Comparison of ENCODE assay signal across 11 mouse cellular contexts in genomic region chr7:16207076-16207475, GRCm38 (mm10). TPM values are rescaled to one million over a fixed set of nuclear protein-coding genes. Genes with fewer than 3 reads are reported as not detected.
A peak's percentile ranks its signal among the peaks of the same experiment; 100 is the strongest.
DNase-seq lines count a peak whose midpoint lies in the region; ATAC-seq and TF ChIP-seq lines count a peak whose summit lies in the region.
"Had no signal": no experiment of that assay in that cellular context is flagged by ENCODE, and none has a peak within 500 bp of the region (broad histone marks: within the 10 kb centered on the region; RNA-seq: fewer than 3 reads in every experiment).

No protein-coding gene starts in this region.

- peaks cover 6% of the 10 kb centered on the region; the same call in 1 of the 2 replicates for H3K4me1 ChIP-seq in cerebellum, adult 2 months (ENCODE audit: control insufficient read depth, insufficient read depth, low read length)
- no peaks in the 10 kb centered on the region for H3K4me1 ChIP-seq in liver, embryonic 15.5 days (replicated peaks)
- H3K4me1 ChIP-seq: hindbrain, embryonic 13.5 days; limb, embryonic 12.5 days had no signal

- WGBS in cerebellum, adult 2 months, result 57% methylated on average over 7 of the region's 7 CpGs
- 68% methylated on average over 7 of the region's 7 CpGs for WGBS in liver, embryonic 15.5 days (ENCODE audit: insufficient replicate concordance)

- H3K4me2 ChIP-seq in liver, embryonic 15.5 days, result no peak overlapping the region
- H3K4me2 ChIP-seq: hindbrain, embryonic 13.5 days; limb, embryonic 12.5 days had no signal

- no peak overlapping the region for H3K9ac ChIP-seq in liver, embryonic 15.5 days
- H3K9ac ChIP-seq: limb, embryonic 12.5 days had no signal

- H3K4me3 ChIP-seq in cerebellum, adult 2 months (replicated peaks; ENCODE audit: insufficient read depth, low read depth, low read length), result no peak overlapping the region
- H3K4me3 ChIP-seq in liver, embryonic 15.5 days (replicated peaks), result no peak overlapping the region
- H3K4me3 ChIP-seq: hindbrain, embryonic 13.5 days; limb, embryonic 12.5 days had no signal

- peaks cover 33% of the 10 kb centered on the region for H3K36me3 ChIP-seq in liver, embryonic 15.5 days (replicated peaks)

- no peaks in the 10 kb centered on the region for H3K9me3 ChIP-seq in liver, embryonic 15.5 days (replicated peaks)
- H3K9me3 ChIP-seq: hindbrain, embryonic 13.5 days; limb, embryonic 12.5 days had no signal

- no peak for ATAC-seq in liver, embryonic 15.5 days (ENCODE audit: insufficient read depth)
- peak; percentile 51 for ATAC-seq in megakaryocyte, adult 5-6 weeks (ENCODE audit: poor library complexity, severe bottlenecking)

- no peak overlapping the region for H3K27ac ChIP-seq in cerebellum, adult 2 months (ENCODE audit: insufficient read depth, low read length)
- 0 out of 2 replicates have a peak overlapping the region, but pooled peaks have one; percentile 9 for H3K27ac ChIP-seq in liver, embryonic 15.5 days (replicated peaks)
- H3K27ac ChIP-seq: hindbrain, embryonic 13.5 days; limb, embryonic 12.5 days had no signal

- H3K27me3 ChIP-seq in cerebellum, adult 2 months (ENCODE audit: control insufficient read depth, insufficient read depth, low read length), result no peaks in the 10 kb centered on the region
- H3K27me3 ChIP-seq in liver, embryonic 15.5 days, result no peaks in the 10 kb centered on the region
- H3K27me3 ChIP-seq: hindbrain, embryonic 13.5 days; limb, embryonic 12.5 days had no signal

- TF ChIP-seq POLR2A in cerebellum, adult 2 months (IDR thresholded peaks at IDR 0.05; ENCODE audit: borderline replicate concordance, insufficient read depth, low read length), result no peak

- no peak for TF ChIP-seq CTCF in cerebellum, adult 2 months (IDR thresholded peaks at IDR 0.05; ENCODE audit: borderline replicate concordance, insufficient read depth, low read depth, low read length)

- DNase-seq in cerebellum, adult 9-11 months, result peak; percentile 38
- no peak for DNase-seq in cerebellum, adult 2 months
- DNase-seq in liver, result no peak
- peak; percentile 85 for DNase-seq in thymus, postnatal 14 days
- no peak for DNase-seq in adrenal gland, postnatal 10 days
- no peak for DNase-seq in lung, postnatal 4 days
- DNase-seq: kidney, postnatal 36 days had no signal

RNA-seq across cellular contexts. Expression of gene Dhx34, which starts 14.8 kb away (rescaled TPM):
- polyA plus RNA-seq in cerebellum, adult 2 months (2012; rRNA removed), result 11.7 and 13.3 TPM in 2 replicates
- polyA plus RNA-seq in liver, embryonic 15.5 days (2015; fragmentation: Nextera tagmentation; extraction: Ambion mirVana), result 5.6 and 6.1 TPM in 2 replicates
- 8.5 and 9.5 TPM in 2 replicates for total RNA-seq in megakaryocyte, adult 5-6 weeks (2015)
- total RNA-seq in megakaryocyte, adult 5-6 weeks (2017), result 7.5 and 8.3 TPM in 2 replicates
- 10 to 100 TPM; 10.4 to 14.9 TPM for total RNA-seq in adrenal gland, postnatal 10 days (2021)

RNA-seq across cellular contexts. Expression of gene Meis3, which starts 32.2 kb away (rescaled TPM):
- 93.5 and 94.2 TPM in 2 replicates for polyA plus RNA-seq in cerebellum, adult 2 months (2012; rRNA removed)
- 1.3 and 1.7 TPM in 2 replicates for polyA plus RNA-seq in liver, embryonic 15.5 days (2015; fragmentation: Nextera tagmentation; extraction: Ambion mirVana)
- total RNA-seq in megakaryocyte, adult 5-6 weeks (2015), result 0.89 and 1.9 TPM in 2 replicates
- not detected in 2 replicates for total RNA-seq in megakaryocyte, adult 5-6 weeks (2017)
- total RNA-seq in adrenal gland, postnatal 10 days (2021), result 10 to 100 TPM in 1 of 2 experiments, 1 to 10 TPM in 1; 9.6 to 12.2 TPM

RNA-seq across cellular contexts. Expression of gene C5ar2, which starts 36.9 kb away (rescaled TPM):
- polyA plus RNA-seq in cerebellum, adult 2 months (2012; rRNA removed), result 0.19 and 0.20 TPM in 2 replicates
- polyA plus RNA-seq in liver, embryonic 15.5 days (2015; fragmentation: Nextera tagmentation; extraction: Ambion mirVana), result 0.89 and 1.0 TPM in 2 replicates
- 5.7 and 7.4 TPM in 2 replicates for total RNA-seq in megakaryocyte, adult 5-6 weeks (2015)
- total RNA-seq in megakaryocyte, adult 5-6 weeks (2017), result 6.9 and 10.7 TPM in 2 replicates
- total RNA-seq in adrenal gland, postnatal 10 days (2021), result under 1 TPM; 0.36 to 0.67 TPM
- polyA plus RNA-seq: limb, embryonic 12.5 days had no signal

RNA-seq across cellular contexts. Expression of gene C5ar1, which starts 52.3 kb away (rescaled TPM):
- polyA plus RNA-seq in cerebellum, adult 2 months (2012; rRNA removed), result 0.75 and 0.95 TPM in 2 replicates
- polyA plus RNA-seq in liver, embryonic 15.5 days (2015; fragmentation: Nextera tagmentation; extraction: Ambion mirVana), result 3.5 and 3.6 TPM in 2 replicates
- 49.8 TPM in 2 replicates for total RNA-seq in megakaryocyte, adult 5-6 weeks (2015)
- 13.6 and 22.2 TPM in 2 replicates for total RNA-seq in megakaryocyte, adult 5-6 weeks (2017)
- total RNA-seq in adrenal gland, postnatal 10 days (2021), result 1 to 10 TPM; 2.7 to 3.9 TPM

Comparison
In these comparisons a context has a peak if more than half of its experiments do, and no peak if none do; other contexts are left out.
1. DNase-seq: peak in cerebellum, adult 9-11 months (single experiment) and thymus, postnatal 14 days (single experiment); none in cerebellum, adult 2 months (0 of 2), liver (single experiment), adrenal gland, postnatal 10 days (single experiment) and lung, postnatal 4 days (0 of 2).
2. RNA of gene C5ar2, which starts 36.9 kb away (total RNA-seq): 5.7 to 10.7 TPM in megakaryocyte, adult 5-6 weeks; 0.36 to 0.67 TPM in adrenal gland, postnatal 10 days; every median in the first group is over 4 times any median in the second.